Mouse (Mus musculus): ENCODE data around the gene Cacna1a.

DNA sequence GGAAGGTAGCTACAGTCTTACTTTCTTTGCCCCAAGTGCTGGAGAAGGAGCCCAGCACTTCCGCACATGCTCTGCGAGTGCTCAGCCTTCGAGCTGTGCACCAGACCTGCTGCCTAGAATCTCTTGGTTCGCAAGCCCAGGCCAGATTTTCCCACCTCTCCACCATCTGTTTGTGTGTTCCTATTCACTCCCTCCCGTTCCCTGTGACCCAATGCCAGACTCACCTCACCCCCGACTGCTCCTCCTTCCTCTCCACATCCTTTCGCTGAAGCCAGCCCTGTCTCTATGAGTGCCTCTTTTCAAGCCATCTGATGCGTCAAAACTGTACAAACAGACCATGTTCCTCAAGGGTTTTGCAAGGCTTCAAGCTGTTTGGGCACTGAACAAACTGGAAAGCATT, 38.3 kb downstream of the Cacna1a start:
- TF ChIP-seq CTCF (IDR thresholded peaks at IDR 0.05; ENCODE audit: borderline replicate concordance, control insufficient read depth, extremely low read depth, insufficient read depth, low read length, poor library complexity) (no peak), POLR2A (IDR thresholded peaks at IDR 0.05; ENCODE audit: control insufficient read depth, extremely low read depth, insufficient read depth, low read length, poor library complexity) (no peak)
